Mouse (Mus musculus) erythroblast, embryonic 14.5 days (primary cell): ENCODE results near the gene Vav3.

Experiments
- GATA1 ChIP-seq: IDR thresholded peaks from 2 replicates; pipeline ENCODE4 v1.6.1; 2012; ENCODE audit warnings: low read length, inconsistent platforms, mixed read lengths
- TAL1 ChIP-seq: IDR thresholded peaks from 3 replicates; pipeline ENCODE4 v1.6.1; 2012; ENCODE audit warnings: low read length, inconsistent platforms, mixed read lengths

GRCm38 (mm10) chr3:109313501-109313900, 27.0 kb upstream of the Vav3 start:
- TF ChIP-seq GATA1 (no peak), TAL1 (no peak)
